Mouse (Mus musculus) gastrocnemius, adult 8-10 months (tissue): Measurements from ENCODE around the gene Nexn. TPM values are rescaled to one million over a fixed set of nuclear protein-coding genes. Genes with fewer than 3 reads are reported as not detected.
"Not testable (repeated sequence)": the region's sequence is repeated elsewhere in the genome, so short reads cannot be mapped to it uniquely, and the experiment has no call there.

Experiments used
- DNase-seq, 2 experiments: peaks; one replicate each; pipeline ENCODE4 v3.0.0; 2022; ENCODE audit warnings: low spot score in 2 of 2
- total RNA-seq, 4 experiments: library from RNA; stranded (reverse); gene quantifications; 2 replicates each; pipeline ENCODE4 v1.2.4; 2022

Gene Nexn
- total RNA-seq: 100 to 1,000 TPM; 201 to 345 (median 252) TPM

- no peak for DNase-seq
Measured at GRCm38 (mm10) chr3:152266036-152266421, at the start of gene Nexn. TSS of gene Nexn (minus strand) at chr3:152266350.

GRCm38 (mm10) chr3:152315613-152316012, 49.5 kb upstream of the Nexn start:
- DNase-seq: peak; percentile 56 to 79

- not testable (repeated sequence) for DNase-seq
Measured at GRCm38 (mm10) chr3:152314666-152315065, 48.5 kb upstream of the Nexn start.

GRCm38 (mm10) chr3:152309250-152309645, 43.1 kb upstream of the Nexn start:
- DNase-seq: no peak

- DNase-seq: no peak
Measured at GRCm38 (mm10) chr3:152308485-152309249, 42.5 kb upstream of the Nexn start.

GRCm38 (mm10) chr3:152305971-152306370, 39.8 kb upstream of the Nexn start:
- peak; percentile 56 to 65 for DNase-seq

GRCm38 (mm10) chr3:152305080-152305479, 38.9 kb upstream of the Nexn start:
- peak in 1 of 2 experiments; percentile 47 for DNase-seq

GRCm38 (mm10) chr3:152304093-152304815, 38.1 kb upstream of the Nexn start:
- DNase-seq: peak; percentile 63 to 73

GRCm38 (mm10) chr3:152302991-152303390, 36.8 kb upstream of the Nexn start:
- no peak for DNase-seq

GRCm38 (mm10) chr3:152300376-152301337, 34.5 kb upstream of the Nexn start:
- DNase-seq: no peak

GRCm38 (mm10) chr3:152295896-152296295, 29.7 kb upstream of the Nexn start:
- no peak for DNase-seq

- DNase-seq: no peak
Measured at GRCm38 (mm10) chr3:152294400-152294799, 28.2 kb upstream of the Nexn start.

GRCm38 (mm10) chr3:152293530-152294181, 27.5 kb upstream of the Nexn start:
- no peak for DNase-seq

GRCm38 (mm10) chr3:152291895-152292294, 25.7 kb upstream of the Nexn start:
- no peak for DNase-seq

GRCm38 (mm10) chr3:152290175-152290798, 24.1 kb upstream of the Nexn start:
- no peak for DNase-seq

GRCm38 (mm10) chr3:152288740-152289139, 22.6 kb upstream of the Nexn start:
- peak; percentile 40 to 70 for DNase-seq

GRCm38 (mm10) chr3:152288276-152288675, 22.1 kb upstream of the Nexn start:
- DNase-seq: no peak

- DNase-seq: no peak
Measured at GRCm38 (mm10) chr3:152287810-152288209, 21.7 kb upstream of the Nexn start.

- DNase-seq: peak in 1 of 2 experiments; percentile 36
Measured at GRCm38 (mm10) chr3:152284759-152285158, 18.6 kb upstream of the Nexn start.

- no peak for DNase-seq
Measured at GRCm38 (mm10) chr3:152284306-152284705, 18.2 kb upstream of the Nexn start.
